Mouse (Mus musculus): ENCODE data around the gene Dbx1. TPM values are rescaled to one million over a fixed set of nuclear protein-coding genes. Genes with fewer than 3 reads are reported as not detected.

The Dbx1 gene
- polyA plus RNA-seq (2015; fragmentation: Nextera tagmentation; extraction: Ambion mirVana): 1.0 and 4.2 TPM in 2 replicates

GRCm38 (mm10) chr7:49636491-49637115, at the start of gene Dbx1:
Gene Dbx1 (minus strand): TSS chr7:49636849.
- ATAC-seq: no peak
- H3K36me3 ChIP-seq (ENCODE audit: control insufficient read depth, insufficient read depth, low read length): no peaks in the 10 kb centered on the region
- no peak within 1 kb of the TSS for H3K4me3 ChIP-seq (ENCODE audit: low read length)
- no peak within 1 kb of the TSS for H3K9ac ChIP-seq (ENCODE audit: low read depth, low read length)
- H3K4me2 ChIP-seq (ENCODE audit: low read length): no peak within 1 kb of the TSS
- WGBS: under 1% methylated on average over 33 of the region's 33 CpGs
- no peak within 1 kb of the TSS for H3K27ac ChIP-seq (ENCODE audit: low read depth, low read length)
- peaks cover 6% of the 10 kb centered on the region; the same call in 1 of the 2 replicates for H3K4me1 ChIP-seq (ENCODE audit: control insufficient read depth, insufficient read depth, low read depth, low read length)
- peaks cover 70% of the 10 kb centered on the region for H3K27me3 ChIP-seq (replicated peaks; ENCODE audit: control insufficient read depth, insufficient read depth, low read length)
- H3K9me3 ChIP-seq (ENCODE audit: control insufficient read depth, low read length): no peaks in the 10 kb centered on the region

DNA sequence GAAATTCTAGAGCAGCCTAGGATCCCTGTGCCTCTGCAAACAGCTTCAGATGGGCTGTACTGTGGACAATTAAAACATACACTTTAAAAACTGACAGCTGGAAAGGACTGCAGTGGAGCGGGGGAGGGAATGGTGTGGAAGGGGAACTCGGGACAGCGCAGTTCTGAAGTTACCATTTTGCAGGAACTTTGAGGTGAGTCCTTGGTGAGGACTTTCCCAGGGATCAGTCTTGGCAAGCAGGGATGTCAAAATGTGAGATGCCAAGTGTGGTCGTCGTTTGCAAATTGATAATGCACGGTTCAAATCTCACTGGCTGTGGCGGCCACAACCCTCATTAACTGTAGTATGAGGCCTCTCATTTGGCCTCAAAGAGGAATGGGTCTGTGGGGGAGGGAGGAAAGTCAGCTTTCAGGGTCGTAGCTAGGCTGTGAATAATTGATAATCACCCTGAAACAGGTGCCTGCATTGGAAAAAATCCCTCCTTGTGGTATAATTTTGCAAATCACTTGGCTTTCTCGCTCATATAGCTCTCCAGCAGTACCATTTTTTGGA, 42.3 kb upstream of the Dbx1 start:
- no peaks in the 10 kb centered on the region for H3K9me3 ChIP-seq (ENCODE audit: control insufficient read depth, low read length)
- no peak overlapping the region for H3K4me3 ChIP-seq (ENCODE audit: low read length)
- no peak overlapping the region for H3K9ac ChIP-seq (ENCODE audit: low read depth, low read length)
- no peak for ATAC-seq
- H3K27ac ChIP-seq (ENCODE audit: low read depth, low read length): no peak overlapping the region
- peaks cover 74% of the 10 kb centered on the region for H3K27me3 ChIP-seq (replicated peaks; ENCODE audit: control insufficient read depth, insufficient read depth, low read length)
- H3K36me3 ChIP-seq (ENCODE audit: control insufficient read depth, insufficient read depth, low read length): no peaks in the 10 kb centered on the region
- H3K4me1 ChIP-seq (ENCODE audit: control insufficient read depth, insufficient read depth, low read depth, low read length): no peaks in the 10 kb centered on the region
- 9% methylated on average over 9 of the region's 9 CpGs for WGBS
- no peak overlapping the region for H3K4me2 ChIP-seq (ENCODE audit: low read length)

GRCm38 (mm10) chr7:49678100-49678825, 41.6 kb upstream of the Dbx1 start:
- Histone ChIP-seq H3K4me1 (ENCODE audit: control insufficient read depth, insufficient read depth, low read depth, low read length) (no peaks in the 10 kb centered on the region), H3K36me3 (ENCODE audit: control insufficient read depth, insufficient read depth, low read length) (no peaks in the 10 kb centered on the region), H3K27ac (ENCODE audit: low read depth, low read length) (no peak overlapping the region), H3K27me3 (replicated peaks; ENCODE audit: control insufficient read depth, insufficient read depth, low read length) (peaks cover 74% of the 10 kb centered on the region), H3K9me3 (ENCODE audit: control insufficient read depth, low read length) (no peaks in the 10 kb centered on the region), H3K4me3 (ENCODE audit: low read length) (no peak overlapping the region), H3K4me2 (ENCODE audit: low read length) (no peak overlapping the region), H3K9ac (ENCODE audit: low read depth, low read length) (no peak overlapping the region)
- ATAC-seq: no peak
- 2% methylated on average over 22 of the region's 22 CpGs for WGBS

DNA sequence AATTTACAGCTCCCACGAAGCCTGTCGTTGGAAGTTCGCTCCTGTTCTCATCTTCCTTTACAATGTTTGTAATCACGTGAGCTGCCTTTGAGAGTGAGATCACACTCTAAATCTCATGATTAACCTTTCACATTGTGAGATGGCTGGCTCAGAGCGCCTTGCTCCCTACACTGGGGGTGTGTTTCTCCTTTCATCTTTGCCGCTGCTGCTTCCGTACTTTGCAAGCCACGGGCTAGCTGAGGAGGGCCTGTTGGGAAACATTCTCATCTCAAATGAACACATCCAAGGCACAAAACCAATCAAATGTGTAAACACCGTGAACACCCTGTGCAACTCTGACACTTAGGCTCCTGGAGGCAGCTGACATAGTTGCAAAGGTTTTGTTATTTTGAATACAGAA, 40.5 kb upstream of the Dbx1 start:
- no peaks in the 10 kb centered on the region for H3K36me3 ChIP-seq (ENCODE audit: control insufficient read depth, insufficient read depth, low read length)
- H3K9ac ChIP-seq (ENCODE audit: low read depth, low read length): no peak overlapping the region
- H3K4me2 ChIP-seq (ENCODE audit: low read length): no peak overlapping the region
- no peak overlapping the region for H3K27ac ChIP-seq (ENCODE audit: low read depth, low read length)
- H3K4me3 ChIP-seq (ENCODE audit: low read length): no peak overlapping the region
- WGBS: 3% methylated on average over 9 of the region's 9 CpGs
- no peak for ATAC-seq
- peaks cover 67% of the 10 kb centered on the region for H3K27me3 ChIP-seq (replicated peaks; ENCODE audit: control insufficient read depth, insufficient read depth, low read length)
- H3K4me1 ChIP-seq (ENCODE audit: control insufficient read depth, insufficient read depth, low read depth, low read length): no peaks in the 10 kb centered on the region
- no peaks in the 10 kb centered on the region for H3K9me3 ChIP-seq (ENCODE audit: control insufficient read depth, low read length)

DNA sequence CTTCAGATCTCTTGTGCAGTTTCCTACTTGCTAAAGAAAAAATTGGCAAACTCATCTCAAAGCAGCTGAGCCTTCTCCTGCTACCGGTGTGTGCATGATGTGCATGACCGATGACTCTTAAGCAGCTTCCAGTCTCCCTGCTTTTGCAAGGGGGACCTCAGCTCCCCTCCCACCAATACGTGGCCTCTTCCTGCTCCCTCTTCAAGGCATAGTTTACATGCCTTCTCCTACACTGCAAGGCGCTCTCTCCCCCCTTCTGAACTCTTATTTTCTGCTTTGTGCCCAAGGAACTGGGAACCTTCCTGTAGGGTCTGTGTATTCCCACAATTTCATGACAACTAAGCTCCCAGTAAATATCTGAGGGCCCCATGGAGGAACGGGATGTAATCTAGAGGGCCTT, 40.0 kb upstream of the Dbx1 start:
- Histone ChIP-seq H3K27ac (ENCODE audit: low read depth, low read length) (no peak overlapping the region), H3K9me3 (ENCODE audit: control insufficient read depth, low read length) (no peaks in the 10 kb centered on the region)

GRCm38 (mm10) chr7:49668260-49668857, 31.7 kb upstream of the Dbx1 start:
- no peak overlapping the region for H3K27ac ChIP-seq (ENCODE audit: low read depth, low read length)
- no peak overlapping the region for H3K4me2 ChIP-seq (ENCODE audit: low read length)
- H3K9ac ChIP-seq (ENCODE audit: low read depth, low read length): no peak overlapping the region
- H3K27me3 ChIP-seq (replicated peaks; ENCODE audit: control insufficient read depth, insufficient read depth, low read length): peaks cover 56% of the 10 kb centered on the region
- no peaks in the 10 kb centered on the region for H3K9me3 ChIP-seq (ENCODE audit: control insufficient read depth, low read length)
- no peak overlapping the region for H3K4me3 ChIP-seq (ENCODE audit: low read length)
- WGBS: 64% methylated on average over 13 of the region's 13 CpGs
- no peaks in the 10 kb centered on the region for H3K36me3 ChIP-seq (ENCODE audit: control insufficient read depth, insufficient read depth, low read length)
- H3K4me1 ChIP-seq (ENCODE audit: control insufficient read depth, insufficient read depth, low read depth, low read length): no peaks in the 10 kb centered on the region
- ATAC-seq: no peak

More for the DNA sequence above, 40.0 kb upstream of the Dbx1 start:
- no peaks in the 10 kb centered on the region for H3K4me1 ChIP-seq (ENCODE audit: control insufficient read depth, insufficient read depth, low read depth, low read length)
- peaks cover 65% of the 10 kb centered on the region for H3K27me3 ChIP-seq (replicated peaks; ENCODE audit: control insufficient read depth, insufficient read depth, low read length)
- 14% methylated on average over 5 of the region's 5 CpGs for WGBS
- H3K9ac ChIP-seq (ENCODE audit: low read depth, low read length): no peak overlapping the region
- ATAC-seq: no peak
- no peaks in the 10 kb centered on the region for H3K36me3 ChIP-seq (ENCODE audit: control insufficient read depth, insufficient read depth, low read length)
- H3K4me3 ChIP-seq (ENCODE audit: low read length): no peak overlapping the region
- no peak overlapping the region for H3K4me2 ChIP-seq (ENCODE audit: low read length)

DNA sequence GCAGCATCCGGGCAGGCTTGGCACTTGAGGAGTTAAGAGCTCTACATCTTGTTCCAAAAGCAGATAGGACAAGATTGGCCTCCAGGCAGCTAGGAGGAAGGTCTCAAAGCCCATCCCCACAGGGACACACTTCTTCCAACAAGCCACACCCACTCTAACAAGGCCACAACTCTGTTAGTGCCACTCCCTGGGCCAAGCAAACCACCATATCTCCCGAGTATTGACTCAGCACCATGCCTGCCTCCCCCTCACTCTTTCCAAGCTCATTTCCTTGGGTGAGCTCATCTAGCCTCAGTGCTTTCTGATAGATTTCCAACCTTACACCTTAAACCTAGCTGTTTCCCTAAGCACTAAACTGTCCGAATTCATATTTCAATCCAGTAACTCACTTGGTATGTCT, 26.9 kb upstream of the Dbx1 start:
- ATAC-seq: no peak
- 83% methylated on average over 3 of the region's 3 CpGs for WGBS
- H3K9me3 ChIP-seq (ENCODE audit: control insufficient read depth, low read length): no peaks in the 10 kb centered on the region
- H3K4me2 ChIP-seq (ENCODE audit: low read length): no peak overlapping the region
- H3K36me3 ChIP-seq (ENCODE audit: control insufficient read depth, insufficient read depth, low read length): no peaks in the 10 kb centered on the region
- H3K4me1 ChIP-seq (ENCODE audit: control insufficient read depth, insufficient read depth, low read depth, low read length): no peaks in the 10 kb centered on the region
- H3K27me3 ChIP-seq (replicated peaks; ENCODE audit: control insufficient read depth, insufficient read depth, low read length): peaks cover 66% of the 10 kb centered on the region
- H3K27ac ChIP-seq (ENCODE audit: low read depth, low read length): no peak overlapping the region
- no peak overlapping the region for H3K9ac ChIP-seq (ENCODE audit: low read depth, low read length)
- H3K4me3 ChIP-seq (ENCODE audit: low read length): no peak overlapping the region

- Histone ChIP-seq H3K4me3 (ENCODE audit: low read length) (no peak overlapping the region), H3K9ac (ENCODE audit: low read depth, low read length) (no peak overlapping the region), H3K36me3 (ENCODE audit: control insufficient read depth, insufficient read depth, low read length) (no peaks in the 10 kb centered on the region), H3K9me3 (ENCODE audit: control insufficient read depth, low read length) (no peaks in the 10 kb centered on the region), H3K27me3 (replicated peaks; ENCODE audit: control insufficient read depth, insufficient read depth, low read length) (peaks cover 63% of the 10 kb centered on the region), H3K27ac (ENCODE audit: low read depth, low read length) (no peak overlapping the region), H3K4me1 (ENCODE audit: control insufficient read depth, insufficient read depth, low read depth, low read length) (no peaks in the 10 kb centered on the region), H3K4me2 (ENCODE audit: low read length) (no peak overlapping the region)
- 19% methylated on average over 7 of the region's 7 CpGs for WGBS
- ATAC-seq: no peak
Measured at GRCm38 (mm10) chr7:49662492-49663026, 25.9 kb upstream of the Dbx1 start.
